Mouse (Mus musculus) midbrain, embryonic 11.5 days (tissue): ENCODE data around the gene Hist1h2ai. TPM values are rescaled to one million over a fixed set of nuclear protein-coding genes. Genes with fewer than 3 reads are reported as not detected.
"Not testable (repeated sequence)": the region's sequence is repeated elsewhere in the genome, so short reads cannot be mapped to it uniquely, and the experiment has no call there.

Source experiments
- ATAC-seq: fragments of 200-750 bp; cut with Nextera tagmentation; 2 replicates; pipeline ENCODE4 v1.8.0; 2017; ENCODE audit warnings: moderate TSS enrichment, moderate library complexity; ENCODE audit not compliant: low FRiP score
- DNase-seq: peaks from one replicate; pipeline ENCODE4 v3.0.0; 2015; ENCODE audit warnings: low spot score; ENCODE audit errors: missing footprints
- H3K27ac ChIP-seq: fragments of 300-500 bp; sonication (generic); 2 replicates; pipeline ENCODE4 v1.5.1; 2014; ENCODE audit warnings: low read depth, low read length
- H3K27me3 ChIP-seq: fragments of 300-500 bp; sonication (generic); 2 replicates; pipeline ENCODE4 v1.6.1; 2014; ENCODE audit warnings: mild to moderate bottlenecking, low read length, moderate library complexity, mixed read lengths; ENCODE audit not compliant: control insufficient read depth, insufficient read depth
- H3K36me3 ChIP-seq: fragments of 300-500 bp; sonication (generic); 2 replicates; pipeline ENCODE4 v1.6.1; 2014; ENCODE audit warnings: mild to moderate bottlenecking, low read length, moderate library complexity, mixed read lengths; ENCODE audit not compliant: control insufficient read depth, insufficient read depth
- H3K4me1 ChIP-seq: fragments of 300-500 bp; sonication (generic); 2 replicates; pipeline ENCODE4 v1.6.1; 2014; ENCODE audit warnings: low read length; ENCODE audit not compliant: control insufficient read depth, insufficient read depth
- H3K4me2 ChIP-seq: fragments of 300-500 bp; sonication (generic); 2 replicates; pipeline ENCODE4 v1.6.1; 2014; ENCODE audit warnings: mild to moderate bottlenecking, moderate library complexity
- H3K4me3 ChIP-seq: fragments of 300-500 bp; sonication (generic); 2 replicates; pipeline ENCODE4 v1.5.1; 2014; ENCODE audit warnings: low read depth, low read length
- H3K9ac ChIP-seq: fragments of 300-500 bp; sonication (generic); 2 replicates; pipeline ENCODE4 v1.6.1; 2014; ENCODE audit warnings: low read length
- H3K9me3 ChIP-seq: fragments of 300-500 bp; sonication (generic); 2 replicates; pipeline ENCODE4 v1.6.1; 2016; ENCODE audit warnings: low read length; ENCODE audit not compliant: control insufficient read depth
- WGBS: fragments of 180-500 bp; shearing (Covaris S2); extraction: QIAGEN DNeasy Blood & Tissue Kit; methylation state at CpG from one replicate; pipeline ENCODE4 v1.1.7; 2014; 5-methylcytosine and 5-hydroxymethylcytosine counted together
- polyA plus RNA-seq: library from polyadenylated mRNA; unstranded; fragments of >200 nt; fragmentation: Nextera tagmentation; extraction: Ambion mirVana; gene quantifications from 2 replicates; pipeline ENCODE4 v1.2.1, GENCODE M21; 2014

The Hist1h2ai gene
- polyA plus RNA-seq, 1 experiment from 2014 or later, result 19.8 TPM

DNA sequence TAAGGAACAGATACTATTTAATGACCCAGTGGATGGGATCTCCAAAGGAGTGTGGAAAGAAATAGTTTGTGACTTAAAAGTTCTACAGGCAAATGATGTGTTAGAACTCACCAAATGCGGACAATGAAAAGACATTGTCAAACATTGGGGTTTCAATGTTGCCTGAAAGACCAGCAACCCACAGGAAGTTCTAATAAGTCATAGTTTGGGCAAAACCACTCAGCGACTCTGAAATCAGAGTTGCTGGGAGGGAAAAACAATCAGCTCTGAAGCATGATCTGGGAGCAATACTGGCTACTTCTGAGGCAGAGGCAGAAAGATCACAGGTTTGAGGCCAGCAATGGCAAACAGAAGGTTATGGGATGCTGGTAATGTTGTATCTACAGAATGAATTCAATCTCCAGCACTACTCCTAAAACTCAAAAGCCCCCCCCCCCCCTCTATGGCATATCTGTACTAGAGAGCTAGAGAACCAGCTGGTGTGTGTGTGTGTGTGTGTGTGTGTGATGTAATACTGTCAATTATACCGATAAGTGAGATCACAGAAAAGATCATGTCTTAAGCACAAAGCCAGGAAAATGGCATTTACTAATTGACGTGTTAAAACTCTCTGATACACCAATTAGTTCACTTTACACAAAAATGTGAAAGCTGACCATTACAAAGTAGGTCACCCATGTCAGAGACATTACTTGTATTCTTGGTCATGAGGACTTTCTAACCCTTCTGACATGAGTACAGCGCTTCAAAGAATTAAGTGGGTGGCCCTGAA, 33.4 kb downstream of the Hist1h2ai start:
- DNase-seq (peak; percentile 96), ATAC-seq (no peak)
- H3K4me3 ChIP-seq, result peak overlapping the region; percentile 56
- H3K27me3 ChIP-seq, result no peaks in the 10 kb centered on the region
- H3K9me3 ChIP-seq, result no peaks in the 10 kb centered on the region
- H3K36me3 ChIP-seq, result no peaks in the 10 kb centered on the region
- peaks cover 10% of the 10 kb centered on the region; the same call in 1 of the 2 replicates for H3K4me1 ChIP-seq
- H3K27ac ChIP-seq, result peak overlapping the region; percentile 94
- peak overlapping the region; percentile 72 for H3K9ac ChIP-seq
- H3K4me2 ChIP-seq, result peak overlapping the region; percentile 87
- 4% methylated on average over 5 of the region's 5 CpGs for WGBS

DNA sequence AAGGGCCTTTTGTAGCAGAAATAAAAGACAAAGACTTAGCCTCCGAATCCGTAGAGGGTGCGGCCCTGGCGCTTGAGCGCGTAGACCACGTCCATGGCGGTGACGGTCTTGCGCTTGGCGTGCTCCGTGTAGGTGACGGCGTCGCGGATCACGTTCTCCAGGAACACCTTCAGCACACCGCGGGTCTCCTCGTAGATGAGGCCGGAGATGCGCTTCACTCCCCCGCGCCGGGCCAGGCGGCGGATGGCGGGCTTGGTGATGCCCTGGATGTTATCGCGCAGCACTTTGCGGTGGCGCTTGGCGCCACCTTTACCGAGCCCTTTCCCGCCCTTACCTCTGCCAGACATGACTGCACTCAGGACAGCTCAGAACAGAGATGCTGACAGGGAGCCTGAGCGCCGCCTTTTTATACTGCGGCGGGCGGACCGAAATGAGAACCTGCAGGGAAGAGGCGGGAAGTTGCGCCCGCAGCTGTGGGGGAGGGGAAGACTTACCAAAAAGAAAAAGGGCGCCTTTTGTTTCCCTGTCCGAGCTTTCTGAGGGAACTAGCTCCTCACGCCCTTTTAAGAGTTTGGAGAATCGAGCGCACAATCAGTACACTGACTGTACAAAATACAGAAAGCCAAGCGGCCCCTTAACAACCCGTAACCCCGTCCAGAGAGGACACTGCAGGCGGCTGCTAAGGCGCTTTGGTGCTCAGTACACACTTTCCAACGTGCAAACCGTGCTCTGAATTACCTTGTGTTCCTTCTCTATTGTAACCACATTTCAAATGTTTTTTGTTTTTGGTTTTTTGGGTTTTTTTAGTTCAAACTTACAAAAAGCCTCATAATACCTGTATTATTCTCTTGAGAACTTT, 34.2 kb downstream of the Hist1h2ai start, which contains the start of gene Hist1h4k:
Gene Hist1h4k (minus strand): TSS at position 347 of the 859 bp plus-strand sequence.
- ATAC-seq (peak; percentile 85), DNase-seq (peak; percentile 100)
- Histone ChIP-seq H3K9ac (peak within 1 kb of the TSS; percentile 72), H3K4me3 (peak within 1 kb of the TSS; percentile 56), H3K4me1 (peaks cover 10% of the 10 kb centered on the region; the same call in 1 of the 2 replicates), H3K4me2 (peak within 1 kb of the TSS; percentile 87), H3K27ac (peak within 1 kb of the TSS; percentile 94)
- not testable (repeated sequence) for H3K27me3 ChIP-seq, H3K9me3 ChIP-seq, H3K36me3 ChIP-seq
- WGBS, result under 1% methylated on average over 39 of the region's 56 CpGs

DNA sequence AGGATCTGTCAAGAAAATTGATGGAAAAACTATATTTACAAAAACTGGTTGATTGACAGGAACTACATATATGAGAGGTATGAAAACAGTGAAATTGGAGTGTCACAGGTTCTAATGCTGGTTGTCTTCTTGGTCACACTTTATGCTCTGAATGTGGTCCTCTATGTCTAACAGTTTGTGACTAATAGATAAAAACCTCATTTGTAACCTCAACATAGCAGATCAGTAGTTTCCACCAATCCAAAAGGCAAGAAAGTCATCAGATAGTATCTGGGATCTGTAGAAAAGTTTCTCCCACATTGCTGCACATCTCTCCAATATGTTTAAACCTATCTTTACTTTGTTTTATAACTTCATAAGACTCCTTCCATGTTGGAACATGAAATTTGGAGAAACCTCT, 35.2 kb downstream of the Hist1h2ai start:
- DNase-seq (no peak), ATAC-seq (no peak)
- Histone ChIP-seq H3K4me1 (peaks cover 10% of the 10 kb centered on the region; the same call in 1 of the 2 replicates), H3K27me3 (no peaks in the 10 kb centered on the region), H3K4me3 (no peak overlapping the region), H3K4me2 (no peak overlapping the region), H3K36me3 (no peaks in the 10 kb centered on the region), H3K9ac (no peak overlapping the region), H3K27ac (peak overlapping the region; percentile 40; the same call in 1 of the 2 replicates), H3K9me3 (no peaks in the 10 kb centered on the region)

DNA sequence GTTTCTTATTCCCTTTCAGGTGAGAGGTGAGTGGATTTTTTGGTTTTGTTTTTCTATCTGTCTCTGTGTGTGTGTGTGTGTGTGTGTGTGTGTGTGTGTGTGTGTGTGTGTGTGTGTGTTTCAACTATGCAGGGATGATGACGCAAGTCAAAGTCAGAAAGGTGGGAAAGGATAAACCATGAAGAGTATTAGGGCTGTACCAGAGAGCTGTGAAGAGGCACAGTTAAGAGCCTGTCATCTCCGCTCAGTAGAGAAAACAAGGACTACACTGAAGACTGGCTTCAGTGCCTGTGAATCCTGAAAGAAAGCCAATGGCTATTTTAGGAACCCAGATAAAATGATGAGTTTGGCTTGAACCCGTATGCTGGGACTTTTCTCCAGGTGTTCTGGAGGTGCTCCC, 35.6 kb downstream of the Hist1h2ai start:
- H3K4me3 ChIP-seq, result no peak overlapping the region
- ATAC-seq (no peak), DNase-seq (no peak)
- no peak overlapping the region for H3K4me2 ChIP-seq
- no peaks in the 10 kb centered on the region for H3K9me3 ChIP-seq
- H3K27me3 ChIP-seq, result no peaks in the 10 kb centered on the region
- no peaks in the 10 kb centered on the region for H3K36me3 ChIP-seq
- peaks cover 10% of the 10 kb centered on the region; the same call in 1 of the 2 replicates for H3K4me1 ChIP-seq
- 77% methylated on average over 3 of the region's 3 CpGs for WGBS
- no peak overlapping the region for H3K9ac ChIP-seq
- H3K27ac ChIP-seq, result peak overlapping the region; percentile 91

DNA sequence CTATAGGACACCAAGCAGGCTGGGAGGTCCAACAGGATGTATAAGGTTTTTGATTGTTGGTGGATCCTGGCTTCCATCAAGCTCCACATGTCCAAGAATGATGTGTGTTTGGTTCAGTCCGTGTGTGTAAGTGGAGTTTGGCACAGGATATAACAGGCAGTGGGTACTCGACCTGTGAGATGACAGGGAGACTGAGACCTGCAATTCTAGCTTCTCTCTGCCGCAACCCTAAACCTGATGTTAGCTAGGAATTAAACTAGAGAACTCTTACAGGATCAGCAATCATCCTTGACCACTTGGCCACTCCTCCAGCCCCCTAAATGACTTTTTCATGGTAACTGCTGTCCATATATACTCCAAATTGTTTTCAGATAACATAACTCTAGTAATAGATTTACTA, 36.1 kb downstream of the Hist1h2ai start:
- H3K27ac ChIP-seq, result peak overlapping the region; percentile 91
- H3K9ac ChIP-seq, result peak overlapping the region; percentile 72; the same call in 1 of the 2 replicates
- peaks cover 10% of the 10 kb centered on the region; the same call in 1 of the 2 replicates for H3K4me1 ChIP-seq
- WGBS, result 42% methylated on average over 3 of the region's 3 CpGs
- ATAC-seq (no peak), DNase-seq (peak; percentile 89)
- H3K36me3 ChIP-seq, result no peaks in the 10 kb centered on the region
- no peak overlapping the region for H3K4me3 ChIP-seq
- peak overlapping the region; percentile 61 for H3K4me2 ChIP-seq
- no peaks in the 10 kb centered on the region for H3K27me3 ChIP-seq
- H3K9me3 ChIP-seq, result no peaks in the 10 kb centered on the region

DNA sequence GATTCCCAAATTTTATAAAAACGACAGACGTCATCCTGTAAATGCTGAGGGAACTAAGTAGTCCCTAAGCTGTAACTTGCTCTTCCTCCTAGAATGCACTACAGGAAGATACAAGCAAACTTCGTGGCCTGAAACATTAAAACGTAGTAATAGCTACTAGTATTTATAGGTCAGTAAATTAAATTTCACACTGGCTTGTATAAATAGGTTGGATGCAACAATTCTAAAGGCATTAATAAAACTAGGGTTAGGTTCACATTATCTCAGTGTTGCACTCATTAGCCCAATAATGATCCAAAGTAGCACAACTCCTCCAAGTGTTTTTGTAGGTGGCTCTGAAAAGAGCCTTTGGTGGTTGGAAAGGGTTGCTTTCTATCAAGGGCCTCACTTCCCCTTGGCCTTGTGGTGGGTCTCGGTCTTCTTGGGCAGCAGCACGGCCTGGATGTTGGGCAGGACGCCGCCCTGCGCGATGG, 36.9 kb downstream of the Hist1h2ai start:
- DNase-seq (peak; percentile 93), ATAC-seq (no peak)
- H3K27ac ChIP-seq, result peak overlapping the region; percentile 91
- H3K4me2 ChIP-seq, result peak overlapping the region; percentile 61
- peak overlapping the region; percentile 34 for H3K4me3 ChIP-seq
- no peaks in the 10 kb centered on the region for H3K36me3 ChIP-seq
- H3K27me3 ChIP-seq, result no peaks in the 10 kb centered on the region
- WGBS, result 2% methylated on average over 10 of the region's 10 CpGs
- peak overlapping the region; percentile 72 for H3K9ac ChIP-seq
- no peaks in the 10 kb centered on the region for H3K9me3 ChIP-seq
- H3K4me1 ChIP-seq, result peaks cover 10% of the 10 kb centered on the region; the same call in 1 of the 2 replicates

DNA sequence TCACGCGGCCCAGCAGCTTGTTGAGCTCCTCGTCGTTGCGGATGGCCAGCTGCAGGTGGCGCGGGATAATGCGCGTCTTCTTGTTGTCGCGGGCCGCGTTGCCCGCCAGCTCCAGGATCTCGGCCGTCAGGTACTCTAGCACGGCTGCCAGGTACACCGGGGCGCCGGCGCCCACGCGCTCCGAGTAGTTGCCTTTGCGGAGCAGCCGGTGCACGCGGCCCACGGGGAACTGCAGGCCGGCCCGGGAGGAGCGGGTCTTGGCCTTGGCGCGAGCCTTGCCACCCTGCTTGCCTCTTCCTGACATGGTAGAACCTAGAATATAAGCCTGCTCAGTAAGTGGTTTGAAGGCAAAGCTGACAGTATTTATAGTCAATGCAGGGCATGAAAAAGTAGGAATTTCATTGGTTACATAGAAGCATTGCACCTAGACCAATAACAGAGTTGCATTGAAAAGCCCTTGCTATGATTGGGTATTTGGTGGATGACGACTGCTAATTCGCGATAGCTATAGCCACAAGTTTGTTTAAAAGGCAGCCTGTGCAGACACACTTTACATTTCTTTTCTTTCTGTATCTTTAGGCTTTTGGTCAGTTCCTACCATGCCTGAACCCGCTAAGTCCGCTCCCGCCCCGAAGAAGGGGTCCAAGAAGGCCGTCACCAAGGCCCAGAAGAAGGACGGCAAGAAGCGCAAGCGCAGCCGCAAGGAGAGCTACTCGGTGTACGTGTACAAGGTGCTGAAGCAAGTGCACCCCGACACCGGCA, 37.5 kb downstream of the Hist1h2ai start, which contains the start of the genes Hist1h2ak and Hist1h2bn:
Gene Hist1h2ak (minus strand): TSS at position 304 of the 762 bp plus-strand sequence.
Gene Hist1h2bn (plus strand): TSS at position 600 of the 762 bp plus-strand sequence.
- not testable (repeated sequence) for H3K9me3 ChIP-seq, H3K27me3 ChIP-seq, H3K36me3 ChIP-seq
- WGBS, result under 1% methylated on average over 35 of the region's 50 CpGs
- peak within 1 kb of the TSS; percentile 62 for H3K4me2 ChIP-seq
- peak; percentile 92 for ATAC-seq
- peak within 1 kb of the TSS; percentile 91 for H3K27ac ChIP-seq
- peaks cover 10% of the 10 kb centered on the region; the same call in 1 of the 2 replicates for H3K4me1 ChIP-seq
- peak within 1 kb of the TSS; percentile 44 for H3K4me3 ChIP-seq
- H3K9ac ChIP-seq, result peak within 1 kb of the TSS; percentile 72
- peak; percentile 96 for DNase-seq

DNA sequence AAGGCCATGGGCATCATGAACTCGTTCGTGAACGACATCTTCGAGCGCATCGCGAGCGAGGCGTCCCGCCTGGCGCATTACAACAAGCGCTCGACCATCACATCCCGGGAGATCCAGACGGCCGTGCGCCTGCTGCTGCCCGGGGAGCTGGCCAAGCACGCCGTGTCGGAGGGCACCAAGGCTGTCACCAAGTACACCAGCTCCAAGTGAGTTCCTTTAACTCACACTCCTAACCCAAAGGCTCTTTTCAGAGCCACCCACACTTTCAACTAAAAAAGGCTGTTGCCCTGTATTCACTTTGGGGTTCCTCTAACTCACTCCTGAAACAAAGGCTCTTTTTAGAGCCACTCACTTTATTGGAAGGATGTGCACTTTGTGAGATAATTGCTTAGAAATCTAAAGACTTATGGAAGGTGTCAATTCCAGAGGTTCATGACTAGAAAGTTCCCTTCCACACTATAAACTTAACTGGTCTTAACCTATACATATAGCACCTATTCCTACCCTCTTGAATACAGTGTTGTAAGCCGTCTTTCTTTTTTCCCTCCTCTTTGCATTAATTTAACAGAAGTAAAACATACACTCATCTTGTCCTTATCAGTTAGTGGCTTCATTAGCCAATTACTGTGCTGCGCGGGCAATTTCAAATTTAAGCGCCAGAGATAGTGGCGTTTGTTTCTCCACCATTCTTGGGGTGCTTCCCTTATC, 38.2 kb downstream of the Hist1h2ai start:
- Histone ChIP-seq H3K27ac (peak overlapping the region; percentile 91), H3K4me2 (peak overlapping the region; percentile 62), H3K4me3 (peak overlapping the region; percentile 44), H3K9ac (peak overlapping the region; percentile 69)
- H3K27me3 ChIP-seq, ATAC-seq, H3K36me3 ChIP-seq, H3K4me1 ChIP-seq, H3K9me3 ChIP-seq: not testable (repeated sequence)
- peak; percentile 92 for DNase-seq
- 1% methylated on average over 15 of the region's 26 CpGs for WGBS
